Mouse (Mus musculus): Measurements from ENCODE around the gene Zfp420. TPM values are rescaled to one million over a fixed set of nuclear protein-coding genes. Genes with fewer than 3 reads are reported as not detected.
A peak's percentile ranks its signal among the peaks of the same experiment; 100 is the strongest.
"Not testable (repeated sequence)": the region's sequence is repeated elsewhere in the genome, so short reads cannot be mapped to it uniquely, and the experiment has no call there.

Zfp420 gene
- 1 to 10 TPM; 2.9 TPM for total RNA-seq (2021)

DNA sequence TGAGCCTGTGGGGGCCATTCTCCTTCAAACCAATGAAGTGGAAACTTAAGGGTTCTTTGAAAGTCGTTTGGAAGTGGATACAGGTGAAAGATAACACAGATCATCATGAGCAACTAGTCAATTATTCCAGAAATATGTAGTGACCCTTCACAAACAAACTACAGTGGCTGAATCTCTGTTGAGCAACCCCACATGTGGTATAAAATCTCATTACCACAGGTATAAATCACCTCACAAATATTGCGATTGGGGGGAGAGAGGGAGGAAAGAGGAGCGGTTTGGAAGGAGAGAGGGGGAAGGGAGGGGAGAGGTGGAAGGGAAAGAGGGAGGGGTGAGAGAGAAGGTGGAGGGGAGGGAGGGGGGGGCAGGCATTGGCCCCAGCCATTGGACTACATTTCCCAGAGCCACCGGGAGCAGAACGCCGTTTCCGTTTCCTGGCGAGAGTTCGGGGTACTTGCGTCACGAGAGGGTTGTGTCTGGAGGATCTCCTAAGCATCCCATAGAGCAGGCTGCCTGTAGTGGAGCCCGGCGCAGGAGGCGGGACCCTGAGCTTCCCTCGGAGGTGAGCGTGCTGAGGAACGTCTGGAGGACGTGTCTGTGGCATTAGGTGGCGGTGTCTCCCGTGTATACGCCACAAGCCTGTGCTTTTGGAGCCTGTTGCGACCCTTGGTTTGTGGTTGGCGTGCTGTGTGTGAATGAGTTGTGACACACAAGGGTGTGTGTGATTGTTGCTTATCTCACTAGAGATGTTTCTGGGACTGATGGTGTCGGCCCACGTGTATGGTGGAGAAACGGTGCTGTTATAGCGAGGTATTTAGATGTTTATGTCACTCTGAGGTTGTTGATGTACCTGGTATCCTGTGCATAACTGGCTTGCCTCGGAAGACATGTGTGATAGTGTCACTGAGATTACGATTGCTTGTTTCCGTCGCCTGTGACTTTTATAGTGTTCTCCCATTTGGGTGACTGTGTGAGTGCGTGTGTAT, at the start of gene Zfp420:
Gene Zfp420 (plus strand): TSS at position 448 of the 986 bp plus-strand sequence.
- peak; percentile 83 to 84 for DNase-seq
- intact Hi-C loops (cut with DNase I) = loop anchor here (2.0 kb wide), 2 partner anchors 41 to 49 kb away; partner anchors contain the start of gene Zfp383

DNA sequence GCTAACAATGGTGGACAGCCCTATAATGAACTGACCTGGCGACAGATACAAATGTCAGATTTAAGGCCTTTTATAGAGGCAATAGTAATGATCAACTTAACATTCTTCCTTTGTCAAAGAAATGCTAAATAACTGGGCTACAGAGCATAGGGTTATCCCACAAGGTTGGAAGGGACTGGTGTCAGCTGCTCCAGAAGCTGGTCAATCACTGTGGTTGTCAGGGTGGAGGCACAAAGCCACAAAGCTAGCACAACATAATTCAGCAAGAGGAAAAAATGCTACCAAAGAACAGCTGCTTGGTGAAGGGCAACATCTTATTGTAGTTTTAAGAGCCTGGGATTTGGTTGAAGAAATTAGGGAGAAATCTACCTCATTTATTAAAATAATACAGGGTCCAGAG, 47.5 kb upstream of the Zfp420 start:
- no peak for DNase-seq
- intact Hi-C loops (cut with DNase I) = no loop called here

DNA sequence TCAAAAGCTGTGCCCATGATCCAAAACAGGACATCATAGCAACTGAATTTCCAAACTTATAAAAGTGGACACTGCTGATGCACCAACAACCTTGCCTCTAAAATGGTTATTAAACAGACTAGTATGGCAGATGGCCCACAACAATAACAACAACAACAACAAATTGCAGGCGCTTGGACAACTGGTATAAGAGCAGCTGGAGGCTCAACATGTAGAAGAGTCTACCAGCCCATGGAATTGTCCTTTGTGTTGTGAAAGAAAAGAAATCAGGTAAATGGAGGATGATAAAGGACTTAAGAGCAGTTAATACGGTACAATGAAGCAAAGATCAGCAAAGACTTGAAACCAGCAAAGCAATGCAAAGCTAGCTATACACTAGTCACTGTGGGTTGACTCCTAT, 45.4 kb upstream of the Zfp420 start:
- intact Hi-C loops (cut with DNase I) = loop anchor here (2.0 kb wide), 2 partner anchors 30 to 92 kb away; partner anchors contain the start of gene Zfp27
- DNase-seq = no peak

- intact Hi-C loops (cut with DNase I) = loop anchor here (2.0 to 5.0 kb wide), 3 partner anchors 30 to 137 kb away; partner anchors contain the start of genes Zfp27 and Zfp74
- no peak for DNase-seq
Measured at GRCm38 (mm10) chr7:29815061-29815784, 44.6 kb upstream of the Zfp420 start.

- intact Hi-C loops (cut with DNase I) = loop anchor here (2.0 to 5.0 kb wide), 3 partner anchors 31 to 136 kb away; partner anchors contain the start of genes Zfp27 and Zfp74
Measured at GRCm38 (mm10) chr7:29815910-29816429, 43.8 kb upstream of the Zfp420 start, which contains the start of gene Zfp790. TSS of gene Zfp790 (plus strand) at chr7:29816114.

GRCm38 (mm10) chr7:29818619-29819254, 41.0 kb upstream of the Zfp420 start:
- intact Hi-C loops (cut with DNase I) = loop anchor here (1.0 to 5.0 kb wide), 3 partner anchors 40 to 134 kb away; partner anchors contain the start of genes Zfp420, Zfp74 and Zfp84
- peak; percentile 74 to 79 for DNase-seq

More at GRCm38 (mm10) chr7:29815910-29816429, 43.8 kb upstream of the Zfp420 start, which contains the start of gene Zfp790:
- DNase-seq = peak; percentile 80 to 84

DNA sequence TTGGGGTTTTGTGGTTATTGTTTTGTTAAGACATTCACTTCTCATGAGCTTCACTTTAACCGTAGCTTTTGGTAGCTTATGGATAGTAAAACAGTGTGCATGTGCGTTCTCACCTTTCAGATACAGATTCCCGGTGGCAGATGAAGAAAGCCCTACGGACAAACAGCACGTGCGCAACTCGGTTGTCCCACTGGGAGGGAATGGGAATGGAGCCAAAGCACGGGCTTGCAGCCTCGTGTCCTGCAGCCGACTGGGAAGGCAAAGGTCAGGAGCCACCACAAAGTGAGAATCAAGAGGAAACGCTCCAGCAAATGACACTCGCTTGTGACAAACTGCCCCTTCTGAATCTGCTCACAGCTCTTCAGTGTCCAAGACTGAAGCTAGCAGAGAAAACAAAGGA, 31.8 kb upstream of the Zfp420 start:
- intact Hi-C loops (cut with DNase I) = no loop called here

DNA sequence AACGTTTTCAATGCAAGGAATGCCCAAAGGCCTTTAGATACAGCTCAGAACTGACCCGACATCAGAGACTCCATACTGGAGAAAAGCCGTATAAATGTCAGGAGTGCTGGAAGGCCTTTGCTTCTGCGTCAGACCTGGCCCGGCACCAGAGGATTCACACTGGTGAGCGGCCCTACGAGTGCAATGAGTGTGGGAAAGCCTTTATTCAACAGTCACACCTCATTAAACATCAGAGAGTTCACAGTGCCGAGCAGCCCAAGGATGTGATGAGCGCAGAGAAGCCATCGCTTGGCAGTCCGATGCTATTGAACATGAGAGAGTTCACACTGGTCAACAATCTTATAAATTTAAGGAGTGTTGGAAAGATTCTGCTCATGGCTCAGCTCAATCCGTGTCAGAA, 30.0 kb upstream of the Zfp420 start:
- intact Hi-C loops (cut with DNase I) = no loop called here

More for the DNA sequence above, 31.8 kb upstream of the Zfp420 start:
- DNase-seq = no peak

DNA sequence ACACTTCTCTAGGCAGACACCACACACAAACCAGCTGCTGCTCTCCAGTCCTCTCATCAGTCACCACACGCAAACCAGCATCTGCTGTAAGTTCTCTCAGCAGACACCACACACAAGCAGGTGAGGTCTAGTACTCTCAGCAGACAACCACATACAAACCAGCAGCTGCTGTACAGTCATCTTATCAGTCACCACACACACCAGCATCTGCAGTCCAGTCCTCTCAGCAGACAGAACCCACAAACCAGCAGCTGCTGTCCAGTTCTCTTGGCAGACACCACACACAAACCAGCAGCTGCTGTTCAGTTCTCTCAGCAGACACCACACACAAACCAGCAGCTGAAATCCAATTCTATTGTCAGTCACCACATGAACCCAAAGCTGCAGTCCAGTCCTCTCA, 23.0 kb upstream of the Zfp420 start:
- DNase-seq = no peak
- intact Hi-C loops (cut with DNase I) = no loop called here

More for the DNA sequence above, 30.0 kb upstream of the Zfp420 start:
- no peak for DNase-seq

DNA sequence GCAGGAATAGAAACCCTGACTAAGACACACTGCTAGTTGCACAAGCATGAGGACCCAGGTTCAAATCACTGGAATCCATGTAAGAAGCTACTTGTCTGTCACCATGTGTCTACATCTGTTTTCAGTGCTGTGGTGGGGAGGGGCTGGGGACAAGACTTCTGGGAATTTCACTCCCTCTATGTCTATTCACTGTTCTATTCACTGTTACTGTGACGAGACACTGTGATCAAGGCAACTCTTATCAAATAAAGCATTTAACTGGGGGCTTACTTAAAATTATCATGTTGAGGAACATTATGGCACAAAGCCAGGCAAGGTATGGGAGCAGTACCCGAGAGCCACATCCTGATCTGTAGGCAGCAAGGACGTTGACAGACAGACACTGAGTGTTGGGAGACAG, 20.5 kb upstream of the Zfp420 start:
- no peak for DNase-seq
- intact Hi-C loops (cut with DNase I) = no loop called here

DNA sequence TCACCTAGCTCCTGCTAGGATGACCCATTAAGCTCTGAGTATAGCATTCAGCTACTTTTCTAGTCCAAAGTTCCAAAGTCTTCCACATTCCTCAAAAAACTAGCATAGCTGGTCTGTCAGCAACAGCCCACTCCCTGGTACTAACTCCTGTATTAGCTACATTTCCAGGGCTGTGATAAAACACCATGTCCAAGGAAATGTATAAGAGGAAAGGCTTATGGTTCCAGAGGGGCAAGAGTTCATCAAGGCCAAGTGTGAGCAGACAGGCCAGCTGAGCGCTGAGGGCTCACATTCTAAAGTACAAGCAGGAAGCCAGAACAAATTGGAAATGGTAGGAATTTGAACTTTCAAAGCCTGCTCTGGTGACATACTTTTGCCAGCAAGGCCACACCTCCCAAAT, 17.7 kb upstream of the Zfp420 start:
- DNase-seq = no peak
- intact Hi-C loops (cut with DNase I) = no loop called here

DNA sequence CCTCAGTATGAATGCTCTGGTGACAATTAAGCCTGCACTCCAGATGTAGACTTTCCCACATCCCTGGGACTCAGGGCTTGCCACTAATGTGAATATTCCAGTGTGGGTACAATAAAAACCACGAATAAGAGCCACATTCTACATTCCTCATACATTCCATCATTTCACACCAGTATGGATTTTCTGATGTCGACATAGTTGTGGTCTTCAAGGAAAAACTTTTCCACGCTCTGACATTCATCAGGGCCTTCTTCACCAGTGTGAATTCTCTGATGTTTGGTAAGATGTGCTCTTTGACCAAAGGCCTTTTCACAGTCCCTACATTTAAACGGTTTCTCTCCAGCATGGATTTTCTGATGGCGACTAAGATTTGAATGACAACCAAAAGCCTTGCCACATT, 15.2 kb upstream of the Zfp420 start:
- intact Hi-C loops (cut with DNase I) = no loop called here
- DNase-seq = no peak

- intact Hi-C loops (cut with DNase I) = loop anchor here (5.0 kb wide), 2 partner anchors 86 to 129 kb away; partner anchors contain the start of genes Zfp568 and Zfp84
- DNase-seq = no peak
Measured at GRCm38 (mm10) chr7:29852831-29853218, 7.0 kb upstream of the Zfp420 start.

GRCm38 (mm10) chr7:29853219-29853842, 6.4 kb upstream of the Zfp420 start, which contains the start of gene Zfp940:
TSS of gene Zfp940 (minus strand) at chr7:29853669.
- DNase-seq = peak; percentile 83 to 85
- intact Hi-C loops (cut with DNase I) = loop anchor here (5.0 kb wide), 2 partner anchors 86 to 129 kb away; partner anchors contain the start of genes Zfp568 and Zfp84

GRCm38 (mm10) chr7:29861660-29862059, 1.9 kb downstream of the Zfp420 start:
- intact Hi-C loops (cut with DNase I) = no loop called here
- no peak for DNase-seq

DNA sequence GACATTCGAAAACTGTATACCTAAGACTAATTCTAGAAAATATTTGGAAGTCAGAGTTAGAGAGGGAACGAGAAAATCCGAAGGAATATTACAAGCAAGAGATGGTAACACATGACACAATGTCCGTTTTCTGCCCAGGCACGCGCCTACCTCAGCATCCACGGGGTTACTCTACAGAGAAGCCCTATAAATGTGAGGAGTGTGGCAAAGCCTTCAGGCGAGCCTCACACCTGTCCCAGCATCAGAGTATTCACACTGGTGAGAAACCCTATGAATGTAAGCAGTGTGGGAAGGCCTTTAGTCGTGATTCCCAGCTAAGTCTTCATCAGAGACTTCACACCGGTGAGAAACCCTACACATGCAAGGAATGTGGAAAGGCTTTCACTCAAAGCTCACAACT, 14.5 kb downstream of the Zfp420 start:
- no peak for DNase-seq
- intact Hi-C loops (cut with DNase I) = no loop called here

GRCm38 (mm10) chr7:29877561-29877960, 17.8 kb downstream of the Zfp420 start:
- intact Hi-C loops (cut with DNase I); DNase-seq: not testable (repeated sequence)

GRCm38 (mm10) chr7:29880056-29880455, 20.3 kb downstream of the Zfp420 start:
- intact Hi-C loops (cut with DNase I) = no loop called here
- DNase-seq = no peak

DNA sequence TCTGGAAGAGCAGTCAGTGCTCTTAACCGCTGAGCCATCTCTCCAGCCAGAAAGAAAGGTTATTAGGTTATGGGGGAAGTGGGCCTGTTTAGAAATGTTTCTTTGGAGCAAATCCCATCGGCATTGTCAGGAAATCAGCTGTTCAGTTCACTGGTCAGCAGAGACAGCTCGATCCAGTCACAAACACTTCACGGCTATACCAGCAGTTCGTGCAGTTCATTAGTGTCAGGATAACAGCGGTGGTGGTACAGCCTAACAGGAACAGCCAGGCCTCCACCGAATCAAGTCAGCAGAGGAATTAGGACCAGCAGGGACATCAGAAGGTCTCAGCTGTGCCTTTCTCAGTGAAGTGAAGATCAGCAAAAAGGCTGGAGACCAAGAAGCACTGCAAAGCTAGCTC, 21.1 kb downstream of the Zfp420 start:
- intact Hi-C loops (cut with DNase I) = no loop called here
- no peak for DNase-seq
